Mouse (Mus musculus): ENCODE measurements at regions not wholly inside any gene's neighbourhood (a gene's known extent, or its start where the extent isn't known, plus 50 kb on each side); places are given as distances from the start of the nearest gene placed in this dataset.

GRCm38 (mm10) chr10:66857330-66857729 is 238.6 kb upstream of the Jmjd1c start:
- no peak for DNase-seq (ENCODE audit: low spot score)

- no peak for DNase-seq (ENCODE audit: low spot score)
Measured at GRCm38 (mm10) chr10:66861421-66861820, 234.5 kb upstream of the Jmjd1c start.

GRCm38 (mm10) chr10:66864161-66864862 is 231.6 kb upstream of the Jmjd1c start:
- DNase-seq (ENCODE audit: low spot score) = peak; percentile 44

- DNase-seq (ENCODE audit: low spot score) = no peak
Measured at GRCm38 (mm10) chr10:66865010-66865582, 230.8 kb upstream of the Jmjd1c start.

GRCm38 (mm10) chr10:66871133-66871664 is 224.7 kb upstream of the Jmjd1c start:
- DNase-seq (ENCODE audit: low spot score) = peak; percentile 33

GRCm38 (mm10) chr10:66871673-66872072 is 224.3 kb upstream of the Jmjd1c start:
- DNase-seq (ENCODE audit: low spot score) = no peak

- DNase-seq (ENCODE audit: low spot score) = no peak
Measured at GRCm38 (mm10) chr10:66873468-66873867, 222.5 kb upstream of the Jmjd1c start.

- no peak for DNase-seq (ENCODE audit: low spot score)
Measured at GRCm38 (mm10) chr10:66879071-66879470, 216.9 kb upstream of the Jmjd1c start.

GRCm38 (mm10) chr10:66882825-66883224 is 213.1 kb upstream of the Jmjd1c start:
- no peak for DNase-seq (ENCODE audit: low spot score)

GRCm38 (mm10) chr10:66885575-66885974 is 210.3 kb upstream of the Jmjd1c start:
- DNase-seq (ENCODE audit: low spot score) = no peak

GRCm38 (mm10) chr10:66889786-66890555 is 206.0 kb upstream of the Jmjd1c start:
- no peak for DNase-seq (ENCODE audit: low spot score)

GRCm38 (mm10) chr10:66891811-66892210 is 204.1 kb upstream of the Jmjd1c start:
- DNase-seq (ENCODE audit: low spot score) = no peak

- no peak for DNase-seq (ENCODE audit: low spot score)
Measured at GRCm38 (mm10) chr10:66893836-66894235, 202.1 kb upstream of the Jmjd1c start.

- DNase-seq (ENCODE audit: low spot score) = no peak
Measured at GRCm38 (mm10) chr10:66896698-66897622, 199.0 kb upstream of the Jmjd1c start.

- DNase-seq (ENCODE audit: low spot score) = no peak
Measured at GRCm38 (mm10) chr10:66899724-66900123, 196.2 kb upstream of the Jmjd1c start.

- DNase-seq (ENCODE audit: low spot score) = no peak
Measured at GRCm38 (mm10) chr10:66900781-66901180, 195.1 kb upstream of the Jmjd1c start.

GRCm38 (mm10) chr10:66901873-66902272 is 194.1 kb upstream of the Jmjd1c start:
- no peak for DNase-seq (ENCODE audit: low spot score)

GRCm38 (mm10) chr10:66904552-66905367 is 191.2 kb upstream of the Jmjd1c start:
- DNase-seq (ENCODE audit: low spot score) = no peak

- no peak for DNase-seq (ENCODE audit: low spot score)
Measured at GRCm38 (mm10) chr10:66907842-66908241, 188.1 kb upstream of the Jmjd1c start.

- DNase-seq (ENCODE audit: low spot score) = peak; percentile 85
Measured at GRCm38 (mm10) chr10:66909204-66909889, 186.6 kb upstream of the Jmjd1c start.
